Mouse (Mus musculus): ENCODE results near the gene Qdpr.

Qdpr gene

GRCm38 (mm10) chr5:45384034-45384812, 65.8 kb downstream of the Qdpr start:
- no peak for DNase-seq (ENCODE audit: low read depth, low spot score)
